Mouse (Mus musculus) c-Kit-positive CD71-positive TER-119-negative erythroid progenitor cells, embryonic 14.5 days (primary cell): Measurements from ENCODE around the gene Slc15a3.

Source experiments
- DNase-seq: peaks from one replicate; pipeline ENCODE4 v3.0.0-alpha.2; 2013; ENCODE audit warnings: low read depth

The Slc15a3 gene

DNA sequence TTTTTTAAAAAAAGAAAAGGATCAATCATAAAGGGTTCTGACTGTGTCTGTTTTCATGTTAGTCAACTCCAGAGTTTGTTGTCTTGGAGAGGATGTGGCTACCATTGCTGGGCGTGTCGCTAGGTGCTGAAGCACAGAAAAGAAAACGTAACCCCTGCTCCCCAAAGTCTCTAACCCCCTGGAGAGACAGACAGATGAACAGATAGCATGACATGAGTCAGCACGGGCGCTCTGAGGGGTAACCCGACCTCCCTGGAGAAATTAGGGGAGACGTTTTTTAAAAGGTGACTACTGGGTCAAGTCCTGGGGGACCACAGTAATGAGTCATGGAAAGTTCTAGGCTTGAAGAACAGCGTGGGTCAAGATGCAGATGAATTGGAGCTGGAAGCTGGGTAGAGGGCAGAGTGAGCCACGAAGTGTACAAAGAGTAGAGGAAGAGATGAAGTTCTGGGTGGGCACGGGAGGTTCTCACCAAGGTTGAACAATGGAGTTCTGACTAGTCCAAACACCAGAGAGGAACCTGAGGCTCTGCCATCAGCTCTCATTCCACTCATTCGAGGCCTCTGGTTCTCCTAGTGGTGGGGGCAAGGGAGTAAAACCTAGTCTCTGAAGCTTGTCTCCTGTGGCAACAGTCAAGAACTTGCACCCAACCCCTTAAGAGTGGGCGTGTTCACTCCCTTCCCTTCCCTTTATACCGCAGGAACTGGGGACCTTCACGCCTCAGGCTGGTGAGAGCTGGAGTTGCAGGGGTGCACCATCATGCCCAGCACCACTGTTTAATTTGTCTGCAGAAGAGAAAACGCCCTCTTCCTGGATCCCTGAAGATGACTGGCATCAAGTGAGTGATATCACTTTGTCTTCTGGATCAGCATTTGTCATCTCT lies at the start of gene Slc15a3:
TSS of gene Slc15a3 (plus strand) at position 718 of the 883 bp plus-strand sequence.
- no peak for DNase-seq

DNA sequence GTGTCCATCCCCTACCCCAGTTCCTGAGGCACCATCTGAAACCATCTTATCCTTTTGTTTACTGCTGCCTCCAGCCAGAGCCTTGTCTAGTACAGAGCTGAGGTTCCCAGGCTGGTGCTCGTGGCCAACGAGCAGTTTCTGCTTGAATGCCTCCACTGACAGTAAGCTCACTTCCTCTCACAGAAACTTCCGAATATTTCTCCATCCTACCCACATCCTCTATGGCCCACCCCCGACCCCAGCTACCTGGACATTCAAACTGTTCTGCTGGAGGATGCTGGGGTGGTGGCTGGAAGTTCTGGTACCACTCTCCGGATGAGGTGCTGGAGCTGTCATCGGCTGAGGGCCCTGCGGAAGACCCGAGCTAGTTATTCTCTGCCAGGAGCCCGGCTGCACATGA lies 49.2 kb upstream of the Slc15a3 start:
- no peak for DNase-seq

DNA sequence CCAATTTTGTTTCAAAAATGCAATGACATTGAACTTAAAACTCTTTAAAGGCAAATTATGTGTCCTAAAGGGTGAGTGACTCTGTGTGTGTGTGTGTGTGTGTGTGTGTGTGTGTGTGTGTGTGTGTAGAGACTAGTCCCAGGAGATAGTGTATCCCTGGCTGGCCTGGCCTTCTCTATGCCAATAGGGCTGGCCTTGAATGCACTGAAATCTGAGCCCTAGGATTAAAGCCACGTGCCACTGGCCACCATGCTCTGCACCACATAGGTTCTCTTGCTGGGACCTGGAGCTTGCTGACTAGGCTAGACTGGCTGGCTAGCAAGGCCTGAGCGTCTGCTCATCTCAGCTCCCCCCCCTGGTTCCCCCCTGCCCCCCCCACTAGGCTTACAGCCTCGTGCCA lies 46.5 kb upstream of the Slc15a3 start:
- no peak for DNase-seq

DNA sequence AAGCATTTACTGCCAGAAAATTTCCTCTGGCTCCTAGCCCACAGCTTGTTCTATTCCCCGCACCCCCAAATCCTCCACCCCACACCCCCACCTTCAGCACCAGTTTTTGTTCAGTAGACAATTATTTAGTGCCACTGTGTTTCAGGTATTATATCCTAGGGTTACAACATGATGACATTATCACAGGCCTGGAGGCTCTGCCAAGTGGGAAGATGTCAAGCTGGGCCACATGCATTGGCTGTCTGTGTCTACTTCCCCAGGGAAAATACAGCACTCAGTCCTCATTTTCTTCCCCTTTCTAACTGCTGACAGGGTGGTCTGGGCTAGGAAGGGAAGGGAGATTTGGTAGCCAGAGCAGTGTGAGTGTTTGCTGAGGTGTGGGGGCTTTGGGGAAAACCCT lies 44.6 kb upstream of the Slc15a3 start:
- DNase-seq: no peak

DNA sequence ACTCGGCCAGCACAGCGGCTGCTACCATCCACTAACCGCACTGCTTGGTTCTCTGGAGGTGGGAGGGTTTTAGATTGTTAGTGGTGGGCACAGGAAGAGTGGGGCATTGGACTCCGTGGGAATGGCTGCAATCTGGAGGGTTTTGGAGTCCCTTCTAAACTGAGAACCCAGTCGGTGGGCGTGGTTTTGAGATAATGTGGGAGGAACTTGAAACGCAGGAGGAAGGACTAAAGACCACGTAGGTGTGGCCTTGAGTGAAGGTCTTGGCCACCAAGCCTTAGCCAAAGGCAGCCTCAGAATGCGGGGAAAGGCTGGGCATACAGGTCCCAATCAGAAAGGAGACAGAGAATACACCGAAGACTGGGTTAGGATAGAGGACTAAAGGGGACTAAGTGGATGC lies 41.0 kb upstream of the Slc15a3 start:
- DNase-seq: no peak

DNA sequence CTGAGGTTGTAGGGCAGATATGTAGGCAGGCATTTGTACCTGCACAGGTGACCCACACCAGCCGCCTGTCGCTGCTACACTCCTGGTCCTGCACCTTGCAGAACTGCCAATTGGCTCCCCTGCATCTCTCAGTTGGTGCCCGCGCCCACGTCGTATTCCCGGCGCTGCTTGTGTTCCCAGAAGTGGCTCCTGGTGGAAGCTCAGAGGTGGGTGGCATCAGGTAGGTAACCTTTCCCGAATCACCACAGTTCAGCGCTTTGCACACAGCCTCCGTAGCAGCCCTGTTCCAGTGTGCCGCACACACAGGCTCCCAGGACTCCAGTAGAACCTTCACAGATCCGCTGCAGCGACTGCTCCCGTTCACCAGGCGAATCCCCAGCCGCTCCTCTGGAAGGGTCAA lies 40.4 kb upstream of the Slc15a3 start:
- no peak for DNase-seq

DNA sequence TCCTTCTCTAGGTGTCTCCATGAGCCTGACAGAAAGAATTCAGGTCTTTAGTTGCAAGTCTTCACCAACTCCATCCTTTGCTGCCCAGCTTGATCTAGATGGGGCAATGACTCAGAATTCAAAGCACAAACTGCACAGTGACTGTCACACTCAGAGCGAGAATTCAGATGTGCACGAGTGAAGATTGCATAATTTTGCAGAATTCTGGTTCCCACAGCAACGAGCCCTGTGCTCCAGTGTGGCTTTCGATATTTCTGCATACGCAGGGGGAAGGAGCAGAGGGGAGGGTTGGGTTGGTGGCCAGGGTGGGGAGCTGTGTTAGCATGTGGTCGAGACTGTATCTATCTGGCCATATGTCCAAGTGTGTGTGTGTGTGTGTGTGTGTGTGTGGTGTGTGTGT lies 38.5 kb upstream of the Slc15a3 start:
- DNase-seq: no peak

DNA sequence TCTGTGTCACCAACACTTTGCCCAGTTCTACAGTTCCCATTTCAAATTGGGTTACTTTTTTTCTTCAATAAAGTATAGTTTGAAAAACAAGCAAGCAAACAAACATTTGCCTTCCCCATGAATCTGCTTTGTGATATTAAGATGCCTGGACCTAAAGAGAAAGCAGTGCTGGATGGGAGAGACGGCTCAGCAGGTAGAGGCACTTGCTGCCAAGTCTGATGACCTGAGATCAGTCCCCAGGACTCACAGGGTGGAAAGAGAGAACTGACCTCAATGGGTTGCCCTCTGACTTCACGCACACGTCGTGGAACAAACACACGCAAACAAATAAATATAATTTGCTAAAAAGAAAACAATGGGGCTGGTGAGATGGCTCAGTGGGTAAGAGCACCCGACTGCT lies 37.6 kb upstream of the Slc15a3 start:
- no peak for DNase-seq

DNA sequence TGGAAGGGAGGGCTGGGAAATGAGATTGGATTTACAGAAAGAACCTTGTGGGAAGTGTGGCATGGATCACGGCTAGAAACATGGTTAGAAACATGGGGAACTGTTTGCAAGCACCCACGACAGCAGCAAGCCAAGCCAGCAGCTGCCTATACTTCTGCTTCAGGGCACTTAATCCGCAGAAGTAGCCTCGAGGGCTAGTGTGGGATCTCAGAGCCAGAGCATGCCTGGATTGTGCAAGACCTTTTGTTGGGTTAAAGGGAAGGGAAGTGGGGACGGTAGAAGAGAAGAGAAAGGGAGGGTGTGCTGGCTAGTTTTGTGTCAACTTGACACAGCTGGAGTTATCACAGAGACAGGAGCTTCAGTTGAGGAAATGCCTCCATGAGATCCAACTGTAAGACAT lies 35.8 kb upstream of the Slc15a3 start:
- no peak for DNase-seq

DNA sequence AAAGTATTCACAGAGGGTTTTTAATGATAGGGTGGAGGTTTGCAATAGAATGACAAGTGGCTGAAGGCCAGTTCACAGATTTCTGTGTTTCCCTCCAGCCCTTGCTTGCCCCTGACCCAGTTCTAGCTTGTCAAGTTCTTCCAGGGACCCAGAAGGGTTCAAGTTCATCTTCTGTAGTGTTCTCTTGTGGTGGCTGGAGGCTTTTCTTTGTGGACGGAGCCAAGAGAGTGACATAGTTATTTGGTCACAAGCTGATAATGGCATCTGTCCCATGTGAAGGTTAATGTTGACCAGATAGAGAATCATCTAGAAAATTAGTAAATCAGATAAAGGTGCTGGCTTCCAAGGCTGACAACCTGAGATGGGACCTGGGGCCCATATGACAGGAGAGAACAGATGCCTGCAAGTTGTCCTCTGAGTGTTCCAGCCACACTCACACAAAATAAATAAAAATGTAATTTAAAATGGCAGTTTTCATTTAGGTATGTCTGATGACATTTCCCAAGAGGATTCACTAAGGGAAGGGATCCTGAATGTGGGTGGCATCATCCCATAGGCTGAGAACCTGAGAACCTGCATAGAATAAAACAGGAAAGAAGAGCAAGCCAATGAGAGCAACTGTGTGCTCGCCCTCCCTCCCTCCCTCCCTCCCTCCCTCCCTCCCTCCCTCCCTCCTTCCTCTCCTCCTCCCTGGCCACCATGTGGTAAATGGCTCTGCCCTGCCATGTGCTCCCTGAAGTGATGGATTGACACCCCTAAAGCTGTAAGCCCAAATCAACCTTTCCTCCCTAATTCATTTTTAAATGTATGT lies 34.5 kb upstream of the Slc15a3 start:
- no peak for DNase-seq

DNA sequence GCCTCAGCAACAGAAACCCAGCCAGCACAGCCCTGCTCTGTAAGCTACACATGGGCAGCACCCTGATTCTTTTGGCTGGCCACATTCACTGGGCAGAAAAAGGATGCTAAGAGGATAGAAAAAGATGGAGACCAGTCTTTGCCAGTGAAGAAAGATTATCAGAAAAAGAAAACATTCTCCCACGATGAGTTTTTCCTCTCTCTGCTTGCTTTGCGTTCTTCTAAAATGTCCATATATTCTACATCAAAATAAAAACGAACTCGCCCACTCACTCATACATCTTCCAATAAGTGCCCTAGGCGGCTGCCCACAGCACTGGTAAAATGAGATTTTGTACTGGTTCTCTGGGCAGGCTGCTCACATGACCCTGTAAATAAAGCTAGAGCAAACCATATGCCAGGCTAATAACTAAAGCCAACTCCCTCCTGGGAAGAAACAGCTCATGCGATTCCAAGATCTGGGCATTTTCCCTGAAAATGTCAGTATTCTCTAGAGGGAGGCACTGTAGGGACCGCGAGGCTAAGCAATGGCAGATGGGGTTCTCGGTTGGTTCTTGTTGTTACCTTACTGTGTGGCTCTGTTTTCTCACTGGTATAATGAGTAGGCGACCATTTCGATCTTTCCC lies 33.8 kb upstream of the Slc15a3 start:
- no peak for DNase-seq

DNA sequence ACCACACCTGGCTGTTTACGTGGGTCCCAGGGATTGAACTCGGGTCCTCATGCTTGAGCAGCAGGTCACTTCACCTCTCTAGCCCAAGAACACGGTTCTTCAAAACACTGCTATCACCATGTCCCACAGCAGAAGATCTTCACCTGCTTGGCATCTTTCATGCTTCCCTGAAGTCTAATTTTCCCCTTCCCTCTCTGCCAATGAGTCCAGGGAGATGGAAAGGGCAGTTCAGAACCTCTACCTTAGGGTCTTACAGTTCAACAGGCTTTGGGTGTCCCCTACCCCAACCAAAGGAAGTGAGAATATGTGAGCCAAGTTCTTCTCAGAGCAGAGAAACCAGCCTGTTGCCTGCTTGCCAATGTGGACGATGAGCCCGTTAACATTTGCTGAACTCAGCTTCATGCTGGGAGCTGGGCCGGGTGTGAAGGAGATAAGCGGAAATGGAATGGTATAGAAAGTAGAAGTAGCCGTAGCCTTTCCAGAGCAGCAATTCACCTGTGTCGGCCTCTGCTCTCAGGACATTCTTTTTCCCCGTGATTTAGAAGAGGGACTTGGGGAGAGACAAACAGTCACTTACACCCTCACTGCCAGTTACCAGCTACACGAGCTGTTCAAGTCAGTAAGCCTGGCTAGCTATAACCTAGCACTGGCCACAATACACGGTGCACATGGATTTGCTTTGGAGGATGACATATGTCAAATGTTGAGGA lies 30.8 kb upstream of the Slc15a3 start:
- no peak for DNase-seq

DNA sequence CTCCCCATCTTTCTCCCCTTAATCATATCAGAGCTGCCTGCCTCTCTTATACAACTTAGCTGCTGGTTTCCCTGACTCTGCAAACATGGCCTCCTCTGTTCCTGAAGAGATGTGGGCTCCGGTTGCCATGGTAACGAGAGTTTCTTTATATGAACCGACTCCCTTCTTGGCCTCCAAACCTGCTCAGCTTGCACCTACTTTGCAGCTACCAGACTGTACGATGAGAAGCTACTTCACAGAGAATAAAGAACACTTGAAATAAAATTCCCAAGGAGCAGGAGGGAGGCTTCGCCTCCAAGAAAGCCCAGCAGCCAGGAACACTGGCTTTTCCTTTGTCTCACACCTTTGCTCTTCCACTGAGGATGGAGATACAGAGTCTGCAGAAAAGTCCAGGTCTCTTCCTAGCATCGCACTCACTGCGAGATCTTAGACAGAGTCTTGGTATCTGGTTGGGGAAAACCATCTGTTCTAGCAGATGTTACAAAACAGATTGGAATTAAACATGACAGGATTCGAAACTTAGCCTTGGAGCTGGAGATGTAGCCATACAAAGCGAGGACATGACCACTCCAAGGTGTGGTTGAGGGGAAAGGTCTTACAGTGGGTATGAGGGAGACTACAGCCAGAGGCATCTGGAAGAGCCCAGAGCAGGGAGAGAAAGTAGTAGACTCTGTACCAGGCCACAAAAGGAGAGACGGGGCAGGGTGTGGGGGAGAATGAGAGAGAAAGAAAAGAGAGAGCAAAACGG lies 29.9 kb upstream of the Slc15a3 start:
- no peak for DNase-seq

DNA sequence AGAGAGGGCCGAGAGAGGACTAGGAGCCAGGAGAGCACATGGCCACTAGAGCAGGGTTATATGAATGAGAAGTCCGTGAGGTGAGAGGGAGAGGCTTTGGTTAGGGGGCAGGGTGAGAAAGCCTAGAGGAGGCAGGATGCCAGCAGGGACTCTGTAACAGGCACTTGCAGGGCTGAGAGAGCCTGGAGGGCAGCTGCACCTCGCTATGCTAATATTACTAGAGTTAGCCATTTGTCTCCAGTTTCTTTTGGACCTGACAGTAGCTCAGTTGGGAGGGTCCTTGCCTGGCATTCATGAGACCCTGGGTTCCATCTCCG lies 29.4 kb upstream of the Slc15a3 start:
- DNase-seq: no peak

DNA sequence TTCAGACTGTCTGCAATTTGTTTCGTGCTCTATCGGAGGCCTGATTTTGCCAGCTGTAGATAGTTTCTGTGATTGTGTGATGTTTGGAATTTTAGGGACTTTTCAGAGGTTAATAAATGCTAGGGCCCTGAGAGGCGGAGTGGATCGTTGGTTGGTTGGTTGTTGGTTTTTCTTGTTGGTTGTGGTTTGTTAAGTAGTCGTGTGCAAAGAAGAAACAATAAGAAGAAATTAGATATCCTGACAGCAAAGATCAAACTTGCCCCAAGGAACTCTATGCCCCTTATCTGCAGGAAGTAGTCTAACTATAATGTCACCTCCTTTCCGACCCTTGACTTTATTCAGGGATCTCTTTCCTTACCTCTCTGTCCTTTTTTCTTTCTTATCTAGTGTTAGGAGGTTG lies 28.1 kb upstream of the Slc15a3 start:
- no peak for DNase-seq

DNA sequence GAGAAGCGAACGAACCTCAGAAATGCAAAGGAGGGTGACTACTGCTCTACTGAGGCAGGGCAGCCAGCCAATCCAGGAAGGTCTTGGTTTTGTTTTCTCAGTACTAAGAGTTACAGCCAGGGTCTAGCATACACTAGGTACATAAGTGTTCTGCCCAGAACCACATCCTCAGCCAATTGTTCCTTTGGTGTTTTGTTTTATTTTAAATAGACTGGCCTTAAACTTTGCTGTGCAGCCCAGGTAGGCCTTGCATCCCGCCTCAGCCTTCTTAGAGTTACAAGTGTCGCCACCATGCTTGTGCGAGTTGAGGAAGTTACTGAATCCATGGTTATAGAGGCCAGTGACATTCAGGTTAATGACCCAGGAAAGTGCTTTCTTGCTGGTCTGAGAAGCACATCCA lies 26.5 kb upstream of the Slc15a3 start:
- DNase-seq: no peak

DNA sequence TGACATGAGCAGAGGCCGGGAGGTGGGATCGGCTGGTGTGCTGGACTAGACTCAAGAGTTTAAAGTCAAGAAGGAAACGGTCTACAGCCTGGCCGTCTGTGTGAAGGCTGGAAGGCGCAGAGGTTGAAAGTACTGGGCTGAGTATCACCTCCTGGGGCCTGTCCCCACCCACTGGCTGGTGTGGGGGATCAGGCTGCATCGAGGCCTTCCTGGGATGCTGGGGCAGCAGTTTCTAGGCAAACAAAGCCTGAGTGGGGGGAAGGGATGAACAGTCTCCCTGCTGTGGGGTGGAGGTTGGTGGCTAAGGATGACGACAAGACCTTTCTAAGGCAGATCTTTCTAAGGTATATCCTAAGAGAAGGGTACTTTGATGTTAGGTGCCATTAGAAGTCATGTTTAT lies 25.6 kb upstream of the Slc15a3 start:
- DNase-seq: no peak

DNA sequence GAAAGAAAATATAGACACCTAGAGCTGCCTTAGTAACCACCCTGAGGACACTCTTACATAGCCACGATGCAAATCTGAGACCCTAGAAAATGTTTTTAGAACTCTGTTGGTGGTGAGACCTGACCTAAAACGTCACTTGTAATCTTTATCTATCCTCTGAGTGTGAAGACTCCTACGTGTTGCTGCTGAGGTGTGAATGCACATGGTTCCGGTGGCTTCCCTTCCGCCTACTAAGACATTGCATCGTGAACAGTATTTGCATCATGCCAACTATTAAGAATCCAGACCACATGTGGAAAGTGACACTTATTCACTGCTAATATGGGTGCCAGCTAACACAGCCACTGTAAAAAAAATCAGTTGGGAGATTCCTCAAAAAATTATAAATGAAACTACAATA lies 23.7 kb upstream of the Slc15a3 start:
- DNase-seq: no peak

DNA sequence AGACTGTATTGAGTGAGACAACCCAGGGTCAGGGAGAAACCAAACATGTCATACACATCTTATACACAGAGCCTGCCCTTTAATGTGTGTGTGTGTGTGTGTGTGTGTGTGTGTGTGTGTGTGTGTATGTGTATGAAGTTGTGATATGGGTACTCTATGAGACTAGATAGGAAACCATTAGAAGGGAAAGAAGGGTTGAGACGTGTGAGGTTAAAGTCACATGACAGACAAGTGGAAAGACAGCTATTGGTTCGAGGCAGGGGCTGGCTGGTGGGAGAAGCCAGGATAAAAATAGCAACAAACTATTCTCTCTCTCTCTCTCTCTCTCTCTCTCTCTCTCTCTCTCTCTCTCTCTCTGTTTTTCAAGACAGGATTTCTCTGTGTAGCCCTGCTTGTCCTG lies 23.1 kb upstream of the Slc15a3 start:
- DNase-seq: no peak

DNA sequence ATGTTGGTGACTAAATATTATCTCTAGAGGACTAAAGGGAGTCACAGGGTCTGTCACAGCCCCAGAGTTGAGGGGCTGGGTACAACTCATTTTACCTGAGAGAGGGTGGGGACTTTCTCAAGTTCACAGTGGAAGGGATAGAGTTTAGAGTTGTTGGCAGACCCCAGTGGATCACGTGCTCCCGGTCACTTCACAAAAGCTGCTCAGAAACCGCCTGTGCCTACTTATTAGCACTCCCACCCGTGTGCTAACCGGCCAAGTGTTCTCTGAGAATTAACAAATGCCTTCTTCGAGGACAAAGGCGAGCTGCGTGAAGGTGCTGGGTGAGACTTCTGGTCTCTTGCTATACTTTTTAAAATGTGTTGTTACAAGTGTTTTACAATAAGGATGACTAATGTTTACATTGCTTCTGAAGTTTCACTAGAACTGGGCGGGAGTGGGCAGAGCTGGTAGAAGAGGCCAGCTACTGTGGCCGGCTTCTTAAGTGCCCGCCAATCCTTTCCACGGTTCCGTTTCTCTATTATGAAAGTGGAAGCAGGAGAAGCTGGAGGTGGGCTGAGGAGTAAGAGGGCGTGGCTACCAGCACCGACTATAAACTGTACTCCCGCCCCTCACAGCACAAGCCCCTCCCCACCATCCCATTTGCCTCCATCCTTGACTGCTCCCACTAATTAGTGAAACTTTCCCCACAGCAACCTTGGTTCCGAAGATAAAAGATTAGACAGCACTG lies 21.1 kb upstream of the Slc15a3 start:
- no peak for DNase-seq

DNA sequence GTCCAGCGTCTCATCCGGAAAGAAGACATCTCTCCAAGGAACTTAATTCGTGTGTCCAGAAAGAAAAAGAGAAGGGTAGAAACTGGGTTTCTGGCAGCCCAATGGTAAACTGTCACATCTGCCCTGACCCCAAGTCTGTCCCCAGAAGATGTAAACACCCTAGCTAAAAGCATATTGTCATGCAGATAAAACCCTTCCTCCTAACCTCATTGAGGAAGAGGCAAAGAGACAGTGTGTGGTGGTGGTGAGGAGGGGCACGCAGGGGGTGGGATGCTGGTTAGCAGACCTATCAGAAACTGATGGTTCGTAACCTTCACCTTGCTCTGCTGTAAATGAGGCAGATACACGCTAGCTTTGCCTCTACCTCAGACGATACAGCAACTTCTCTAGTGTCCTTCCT lies 18.2 kb upstream of the Slc15a3 start:
- no peak for DNase-seq
